Mouse (Mus musculus) neural tube, embryonic 12.5 days (tissue): ENCODE results near the gene Gipr. TPM values are rescaled to one million over a fixed set of nuclear protein-coding genes. Genes with fewer than 3 reads are reported as not detected.

Source experiments
- ATAC-seq: fragments of 200-750 bp; cut with Nextera tagmentation; 2 replicates; pipeline ENCODE4 v1.8.0; 2017; ENCODE audit warnings: low read depth, mild to moderate bottlenecking, moderate TSS enrichment, moderate library complexity; ENCODE audit not compliant: low FRiP score
- H3K27ac ChIP-seq: fragments of 300-500 bp; sonication (generic); 2 replicates; pipeline ENCODE4 v1.5.1; 2016
- H3K27me3 ChIP-seq: fragments of 300-500 bp; sonication (generic); replicated peaks from 2 replicates; pipeline ENCODE4 v1.6.1; 2016; ENCODE audit warnings: mild to moderate bottlenecking
- H3K36me3 ChIP-seq: fragments of 300-500 bp; sonication (generic); 2 replicates; pipeline ENCODE4 v1.6.1; 2016; ENCODE audit warnings: mild to moderate bottlenecking
- H3K4me1 ChIP-seq: fragments of 300-500 bp; sonication (generic); 2 replicates; pipeline ENCODE4 v1.6.1; 2016
- H3K4me2 ChIP-seq: fragments of 300-500 bp; sonication (generic); replicated peaks from 2 replicates; pipeline ENCODE4 v1.6.1; 2016; ENCODE audit warnings: mild to moderate bottlenecking
- H3K4me3 ChIP-seq: fragments of 300-500 bp; sonication (generic); 2 replicates; pipeline ENCODE4 v1.5.1; 2016
- H3K9ac ChIP-seq: fragments of 300-500 bp; sonication (generic); 2 replicates; pipeline ENCODE4 v1.6.1; 2016; ENCODE audit warnings: mild to moderate bottlenecking
- H3K9me3 ChIP-seq: fragments of 300-500 bp; sonication (generic); 2 replicates; pipeline ENCODE4 v1.6.1; 2016; ENCODE audit warnings: mild to moderate bottlenecking
- WGBS: fragments of 180-500 bp; shearing (Covaris S2); methylation state at CpG from one replicate; pipeline ENCODE4 v1.1.7; 2016; 5-methylcytosine and 5-hydroxymethylcytosine counted together
- polyA plus RNA-seq: library from polyadenylated mRNA; unstranded; fragments of >200 nt; fragmentation: Nextera tagmentation; extraction: Ambion mirVana; gene quantifications from 2 replicates; pipeline ENCODE4 v1.2.1, GENCODE M21; 2016

Gene Gipr
- polyA plus RNA-seq, 1 experiment from 2014 or later, result 1.8 TPM

- H3K9me3 ChIP-seq, result no peaks in the 10 kb centered on the region
- H3K4me3 ChIP-seq, result peak overlapping the region; percentile 53
- peaks cover 56% of the 10 kb centered on the region for H3K27me3 ChIP-seq
- peaks cover 38% of the 10 kb centered on the region for H3K4me1 ChIP-seq
- H3K9ac ChIP-seq, result no peak overlapping the region
- H3K4me2 ChIP-seq, result peak overlapping the region; percentile 70
- ATAC-seq, result no peak
- no peaks in the 10 kb centered on the region for H3K36me3 ChIP-seq
- WGBS, result 64% methylated on average over 7 of the region's 7 CpGs
- no peak overlapping the region for H3K27ac ChIP-seq
Observed at GRCm38 (mm10) chr7:19177216-19177615, 11.3 kb upstream of the Gipr start.

GRCm38 (mm10) chr7:19176516-19176947 lies 10.6 kb upstream of the Gipr start:
- Histone ChIP-seq H3K9ac (peak overlapping the region; percentile 58), H3K4me2 (peak overlapping the region; percentile 70), H3K36me3 (no peaks in the 10 kb centered on the region), H3K4me1 (peaks cover 43% of the 10 kb centered on the region), H3K9me3 (no peaks in the 10 kb centered on the region), H3K27ac (no peak overlapping the region; the same call in 1 of the 2 replicates), H3K4me3 (peak overlapping the region; percentile 53), H3K27me3 (peaks cover 58% of the 10 kb centered on the region)
- peak; percentile 27; the same call in 1 of the 2 replicates for ATAC-seq
- whole genome bisulfite sequencing, result 3% methylated on average over 21 of the region's 21 CpGs

- under 1% methylated on average over 30 of the region's 30 CpGs for WGBS
- Histone ChIP-seq H3K9me3 (no peaks in the 10 kb centered on the region), H3K4me1 (peaks cover 38% of the 10 kb centered on the region), H3K27ac (no peak within 1 kb of the TSS; the same call in 1 of the 2 replicates), H3K4me2 (peak within 1 kb of the TSS; percentile 70), H3K9ac (peak within 1 kb of the TSS; percentile 58), H3K4me3 (peak within 1 kb of the TSS; percentile 53), H3K27me3 (peaks cover 57% of the 10 kb centered on the region), H3K36me3 (no peaks in the 10 kb centered on the region)
- peak; percentile 93 for ATAC-seq
Observed at GRCm38 (mm10) chr7:19175708-19176515, 10.0 kb upstream of the Gipr start, which contains the start of gene Eml2. Gene Eml2 (plus strand): TSS chr7:19176421.

- Histone ChIP-seq H3K9ac (0 out of 2 replicates have a peak overlapping the region, but pooled peaks have one; percentile 21), H3K27ac (no peak overlapping the region)
- 5% methylated on average over 17 of the region's 17 CpGs for WGBS
Observed at GRCm38 (mm10) chr7:19172874-19173273, 6.9 kb upstream of the Gipr start.

GRCm38 (mm10) chr7:19171831-19172230 lies 5.9 kb upstream of the Gipr start:
- H3K9me3 ChIP-seq, result no peaks in the 10 kb centered on the region
- H3K9ac ChIP-seq, result peak overlapping the region; percentile 8; the same call in 1 of the 2 replicates
- WGBS, result 55% methylated on average over 8 of the region's 8 CpGs
- H3K36me3 ChIP-seq, result no peaks in the 10 kb centered on the region
- ATAC-seq, result no peak
- peaks cover 18% of the 10 kb centered on the region for H3K27me3 ChIP-seq
- no peak overlapping the region for H3K27ac ChIP-seq
- H3K4me2 ChIP-seq, result no peak overlapping the region; the same call in 1 of the 2 replicates
- H3K4me3 ChIP-seq, result no peak overlapping the region
- H3K4me1 ChIP-seq, result peaks cover 15% of the 10 kb centered on the region

More at GRCm38 (mm10) chr7:19172874-19173273, 6.9 kb upstream of the Gipr start:
- Histone ChIP-seq H3K4me3 (0 out of 2 replicates have a peak overlapping the region, but pooled peaks have one; percentile 21), H3K27me3 (peaks cover 28% of the 10 kb centered on the region), H3K4me2 (peak overlapping the region; percentile 58), H3K4me1 (peaks cover 23% of the 10 kb centered on the region), H3K36me3 (no peaks in the 10 kb centered on the region), H3K9me3 (no peaks in the 10 kb centered on the region)
- ATAC-seq, result no peak

GRCm38 (mm10) chr7:19170142-19170541 lies 4.2 kb upstream of the Gipr start:
- Histone ChIP-seq H3K4me1 (peaks cover 20% of the 10 kb centered on the region), H3K27me3 (peaks cover 15% of the 10 kb centered on the region; the same call in 1 of the 2 replicates), H3K9me3 (no peaks in the 10 kb centered on the region), H3K36me3 (no peaks in the 10 kb centered on the region), H3K4me2 (no peak overlapping the region), H3K4me3 (no peak overlapping the region), H3K9ac (no peak overlapping the region), H3K27ac (no peak overlapping the region)
- WGBS, result 66% methylated on average over 8 of the region's 8 CpGs
- ATAC-seq, result no peak

- ATAC-seq, result no peak
- Histone ChIP-seq H3K27ac (no peak overlapping the region), H3K36me3 (no peaks in the 10 kb centered on the region), H3K9me3 (no peaks in the 10 kb centered on the region), H3K4me3 (no peak overlapping the region), H3K4me1 (peaks cover 25% of the 10 kb centered on the region), H3K27me3 (peaks cover 21% of the 10 kb centered on the region), H3K9ac (no peak overlapping the region), H3K4me2 (no peak overlapping the region)
- WGBS, result 64% methylated on average over 10 of the region's 10 CpGs
Observed at GRCm38 (mm10) chr7:19169506-19169905, 3.6 kb upstream of the Gipr start.

GRCm38 (mm10) chr7:19166990-19167389 lies 1.1 kb upstream of the Gipr start:
- no peak for ATAC-seq
- Histone ChIP-seq H3K4me1 (peaks cover 25% of the 10 kb centered on the region), H3K4me2 (no peak overlapping the region), H3K4me3 (no peak overlapping the region), H3K9me3 (no peaks in the 10 kb centered on the region), H3K27me3 (peaks cover 28% of the 10 kb centered on the region), H3K9ac (no peak overlapping the region), H3K27ac (no peak overlapping the region), H3K36me3 (no peaks in the 10 kb centered on the region)
- 87% methylated on average over 3 of the region's 3 CpGs for WGBS

- peaks cover 26% of the 10 kb centered on the region for H3K4me1 ChIP-seq
- no peaks in the 10 kb centered on the region for H3K36me3 ChIP-seq
- peak overlapping the region; percentile 9 for H3K4me2 ChIP-seq
- H3K9me3 ChIP-seq, result no peaks in the 10 kb centered on the region
- WGBS, result 5% methylated on average over 13 of the region's 13 CpGs
- H3K9ac ChIP-seq, result no peak overlapping the region
- H3K27me3 ChIP-seq, result peaks cover 36% of the 10 kb centered on the region
- H3K4me3 ChIP-seq, result no peak overlapping the region
- H3K27ac ChIP-seq, result no peak overlapping the region
- no peak for ATAC-seq
Observed at GRCm38 (mm10) chr7:19164978-19165377, 949 bp downstream of the Gipr start.

GRCm38 (mm10) chr7:19164189-19164588 lies 1.7 kb downstream of the Gipr start:
- no peak for ATAC-seq
- WGBS, result 0% methylated on average over 6 of the region's 6 CpGs
- Histone ChIP-seq H3K4me1 (peaks cover 32% of the 10 kb centered on the region), H3K36me3 (no peaks in the 10 kb centered on the region), H3K9me3 (no peaks in the 10 kb centered on the region), H3K27me3 (peaks cover 44% of the 10 kb centered on the region), H3K4me3 (no peak overlapping the region), H3K27ac (no peak overlapping the region), H3K4me2 (peak overlapping the region; percentile 9), H3K9ac (no peak overlapping the region)

GRCm38 (mm10) chr7:19163752-19164151 lies 2.2 kb downstream of the Gipr start:
- Histone ChIP-seq H3K9ac (no peak overlapping the region), H3K4me1 (peaks cover 32% of the 10 kb centered on the region), H3K36me3 (no peaks in the 10 kb centered on the region), H3K27ac (no peak overlapping the region), H3K27me3 (peaks cover 46% of the 10 kb centered on the region), H3K9me3 (no peaks in the 10 kb centered on the region), H3K4me2 (0 out of 2 replicates have a peak overlapping the region, but pooled peaks have one; percentile 9), H3K4me3 (no peak overlapping the region)
- WGBS, result 24% methylated on average over 12 of the region's 12 CpGs
- ATAC-seq, result no peak

- no peak overlapping the region for H3K9ac ChIP-seq
- no peaks in the 10 kb centered on the region for H3K9me3 ChIP-seq
- WGBS, result 89% methylated on average over 7 of the region's 7 CpGs
- H3K27ac ChIP-seq, result no peak overlapping the region
- peaks cover 32% of the 10 kb centered on the region for H3K4me1 ChIP-seq
- no peaks in the 10 kb centered on the region for H3K36me3 ChIP-seq
- peaks cover 46% of the 10 kb centered on the region for H3K27me3 ChIP-seq
- no peak overlapping the region for H3K4me3 ChIP-seq
- H3K4me2 ChIP-seq, result no peak overlapping the region
- ATAC-seq, result no peak
Observed at GRCm38 (mm10) chr7:19162928-19163327, 3.0 kb downstream of the Gipr start.
